Mouse (Mus musculus) hindbrain, postnatal 0 days (tissue): ENCODE measurements around the gene Wnt1. TPM values are rescaled to one million over a fixed set of nuclear protein-coding genes. Genes with fewer than 3 reads are reported as not detected.

ENCODE experiments used
- ATAC-seq: fragments of 200-750 bp; cut with Nextera tagmentation; 2 replicates; pipeline ENCODE4 v1.8.0; 2017; ENCODE audit warnings: mild to moderate bottlenecking, moderate TSS enrichment, moderate library complexity
- DNase-seq: peaks from one replicate; pipeline ENCODE4 v3.0.0-alpha.2; 2015; ENCODE audit warnings: low spot score
- H3K27ac ChIP-seq: fragments of 300-500 bp; sonication (generic); 2 replicates; pipeline ENCODE4 v1.5.1; 2014; ENCODE audit warnings: mild to moderate bottlenecking
- H3K27me3 ChIP-seq: fragments of 300-500 bp; sonication (generic); 2 replicates; pipeline ENCODE4 v1.6.1; 2014; ENCODE audit warnings: low read length, mixed read lengths; ENCODE audit not compliant: insufficient read depth
- H3K36me3 ChIP-seq: fragments of 300-500 bp; sonication (generic); 2 replicates; pipeline ENCODE4 v1.6.1; 2014; ENCODE audit warnings: low read length, mixed read lengths; ENCODE audit not compliant: insufficient read depth
- H3K4me1 ChIP-seq: fragments of 300-500 bp; sonication (generic); 2 replicates; pipeline ENCODE4 v1.6.1; 2014; ENCODE audit warnings: antibody characterized with exemption, low read length, mixed read lengths; ENCODE audit not compliant: insufficient read depth
- H3K4me2 ChIP-seq: fragments of 300-500 bp; sonication (generic); 2 replicates; pipeline ENCODE4 v1.6.1; 2014; ENCODE audit warnings: low read depth, mild to moderate bottlenecking, low read length, moderate library complexity, mixed read lengths
- H3K4me3 ChIP-seq: fragments of 300-500 bp; sonication (generic); 2 replicates; pipeline ENCODE4 v1.5.1; 2014; ENCODE audit warnings: low read length
- H3K9ac ChIP-seq: fragments of 300-500 bp; sonication (generic); replicated peaks from 2 replicates; pipeline ENCODE4 v1.6.1; 2014; ENCODE audit warnings: mild to moderate bottlenecking, low read length, moderate library complexity, mixed read lengths
- H3K9me3 ChIP-seq: fragments of 300-500 bp; sonication (generic); 2 replicates; pipeline ENCODE4 v1.6.1; 2016; ENCODE audit warnings: low read length, mixed read lengths
- CTCF ChIP-seq: IDR thresholded peaks from 2 replicates; pipeline ENCODE4 v1.5.1; 2016; ENCODE audit warnings: antibody characterized with exemption, control low read depth, low read depth
- WGBS: fragments of 180-500 bp; shearing (Covaris S2); extraction: QIAGEN DNeasy Blood & Tissue Kit; methylation state at CpG from one replicate; pipeline ENCODE4 v1.1.7; 2014; 5-methylcytosine and 5-hydroxymethylcytosine counted together
- polyA plus RNA-seq: library from polyadenylated mRNA; unstranded; fragments of >200 nt; fragmentation: Nextera tagmentation; extraction: Ambion mirVana; gene quantifications from 2 replicates; pipeline ENCODE4 v1.2.1, GENCODE M21; 2015
- total RNA-seq: library from RNA; depleted of rRNA; stranded (reverse); fragments of >200 nt; gene quantifications from 2 replicates; pipeline ENCODE4 v1.2.3, GENCODE M21; 2014

The Wnt1 gene
- total and polyA plus RNA-seq, 2 experiments from 2014 or later: 0.05 to 0.59 TPM

DNA sequence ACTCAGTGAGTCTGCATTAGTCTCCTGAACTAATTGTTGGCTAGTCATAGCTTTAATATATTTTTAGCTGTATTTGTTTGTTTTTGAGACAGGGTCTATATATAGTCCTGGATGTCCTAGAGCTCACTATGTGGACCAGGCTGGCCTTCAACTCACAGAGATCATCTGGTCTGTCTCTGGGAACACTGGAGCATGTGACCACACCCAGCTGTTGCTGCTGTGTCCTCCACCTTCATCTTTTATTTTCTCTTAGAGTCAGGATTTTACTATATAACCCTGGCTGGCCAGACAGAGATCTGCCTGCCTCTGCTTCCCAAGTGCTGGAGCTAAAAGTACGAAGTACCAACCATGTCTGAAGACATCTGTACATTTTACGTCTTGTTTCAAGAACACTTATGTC is 40.6 kb upstream of the Wnt1 start:
- DNase-seq (no peak), ATAC-seq (no peak)
- Histone ChIP-seq H3K9me3 (no peaks in the 10 kb centered on the region), H3K4me3 (no peak overlapping the region), H3K27me3 (no peaks in the 10 kb centered on the region), H3K36me3 (peaks cover 4% of the 10 kb centered on the region; the same call in 1 of the 2 replicates), H3K27ac (no peak overlapping the region), H3K4me1 (no peaks in the 10 kb centered on the region), H3K9ac (no peak overlapping the region), H3K4me2 (no peak overlapping the region)
- 97% methylated on average over 2 of the region's 2 CpGs for WGBS
- no peak for TF ChIP-seq CTCF

DNA sequence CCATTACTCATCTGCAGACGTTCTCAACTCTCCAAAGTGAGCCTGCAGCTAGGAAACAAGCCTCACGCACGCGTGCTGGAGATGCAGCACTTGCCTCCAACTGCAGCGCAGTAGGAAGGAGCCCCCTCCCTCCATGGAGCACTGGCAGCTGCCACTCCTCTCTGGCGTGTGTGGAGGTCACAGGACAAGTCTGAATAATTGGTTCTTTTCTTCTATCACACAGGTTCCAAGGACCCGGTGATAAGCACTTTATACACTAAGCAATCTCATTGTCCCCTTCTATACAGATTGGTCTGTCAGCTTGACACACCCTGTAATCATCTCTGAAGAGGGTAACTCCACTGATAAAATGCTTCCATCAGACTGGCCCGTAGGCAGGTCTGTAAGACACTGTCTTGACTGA is 36.6 kb upstream of the Wnt1 start:
- H3K4me3 ChIP-seq: no peak overlapping the region
- no peaks in the 10 kb centered on the region for H3K27me3 ChIP-seq
- ATAC-seq: no peak
- 53% methylated on average over 8 of the region's 8 CpGs for WGBS
- no peak for TF ChIP-seq CTCF
- peaks cover 4% of the 10 kb centered on the region; the same call in 1 of the 2 replicates for H3K36me3 ChIP-seq
- no peak for DNase-seq
- no peak overlapping the region for H3K27ac ChIP-seq
- H3K4me1 ChIP-seq: no peaks in the 10 kb centered on the region
- no peak overlapping the region for H3K9ac ChIP-seq
- H3K4me2 ChIP-seq: no peak overlapping the region
- no peaks in the 10 kb centered on the region for H3K9me3 ChIP-seq

DNA sequence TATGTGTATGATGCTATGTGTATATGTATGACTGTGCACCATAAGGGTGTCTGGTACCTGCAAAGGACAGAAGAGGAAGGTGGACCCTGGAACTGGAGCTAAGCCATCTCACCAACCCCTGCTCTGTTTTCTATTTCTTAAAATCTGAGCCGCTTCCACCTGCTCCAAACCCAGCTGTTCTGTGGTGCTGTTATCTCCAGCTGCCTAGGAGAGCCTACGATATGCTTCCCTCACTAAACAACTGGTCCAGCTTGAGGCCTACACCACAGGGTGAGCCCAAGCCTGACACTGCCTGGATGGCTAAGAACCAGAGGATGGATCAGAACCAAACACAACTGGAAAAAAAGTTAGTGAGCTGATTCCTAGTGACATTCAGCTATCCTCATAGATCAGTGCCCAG is 35.5 kb upstream of the Wnt1 start:
- no peak for ATAC-seq
- no peak for DNase-seq
- H3K4me2 ChIP-seq: no peak overlapping the region
- TF ChIP-seq CTCF: no peak
- H3K36me3 ChIP-seq: peaks cover 4% of the 10 kb centered on the region; the same call in 1 of the 2 replicates
- H3K4me3 ChIP-seq: no peak overlapping the region
- no peaks in the 10 kb centered on the region for H3K9me3 ChIP-seq
- no peaks in the 10 kb centered on the region for H3K27me3 ChIP-seq
- WGBS: 82% methylated on average over 2 of the region's 2 CpGs
- H3K4me1 ChIP-seq: no peaks in the 10 kb centered on the region
- no peak overlapping the region for H3K9ac ChIP-seq
- H3K27ac ChIP-seq: no peak overlapping the region

DNA sequence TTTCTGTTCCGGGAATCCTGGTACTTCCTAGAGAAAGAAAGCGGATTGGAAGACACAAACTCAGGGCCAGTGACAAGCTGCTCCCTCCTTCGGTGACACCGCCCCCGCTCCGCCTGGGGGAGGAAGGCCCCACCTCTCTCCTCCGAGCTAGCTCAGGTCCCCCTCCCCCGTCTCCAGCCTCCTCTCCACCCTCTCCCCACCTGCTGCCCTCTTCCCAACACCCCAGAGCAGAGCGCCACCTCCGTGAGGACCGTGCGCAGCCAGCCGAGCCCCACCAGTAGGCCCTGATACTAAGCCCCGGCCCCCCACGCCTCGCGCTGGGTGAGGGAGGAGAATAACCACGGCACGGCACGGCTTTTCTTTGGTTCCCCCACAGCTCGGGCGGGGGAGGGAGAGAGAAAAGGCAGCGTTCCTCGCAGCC is 27.4 kb upstream of the Wnt1 start:
- under 1% methylated on average over 18 of the region's 24 CpGs for WGBS
- Histone ChIP-seq H3K27me3 (no peaks in the 10 kb centered on the region), H3K9ac (peak overlapping the region; percentile 96), H3K36me3 (0 out of 2 replicates have a peak, but pooled peaks cover 11% of the 10 kb centered on the region), H3K4me1 (peaks cover 9% of the 10 kb centered on the region), H3K4me2 (peak overlapping the region; percentile 66), H3K27ac (peak overlapping the region; percentile 93), H3K9me3 (no peaks in the 10 kb centered on the region), H3K4me3 (peak overlapping the region; percentile 92)
- peak; percentile 89 for DNase-seq
- peak; percentile 73 for ATAC-seq
- TF ChIP-seq CTCF: peak; percentile 47

DNA sequence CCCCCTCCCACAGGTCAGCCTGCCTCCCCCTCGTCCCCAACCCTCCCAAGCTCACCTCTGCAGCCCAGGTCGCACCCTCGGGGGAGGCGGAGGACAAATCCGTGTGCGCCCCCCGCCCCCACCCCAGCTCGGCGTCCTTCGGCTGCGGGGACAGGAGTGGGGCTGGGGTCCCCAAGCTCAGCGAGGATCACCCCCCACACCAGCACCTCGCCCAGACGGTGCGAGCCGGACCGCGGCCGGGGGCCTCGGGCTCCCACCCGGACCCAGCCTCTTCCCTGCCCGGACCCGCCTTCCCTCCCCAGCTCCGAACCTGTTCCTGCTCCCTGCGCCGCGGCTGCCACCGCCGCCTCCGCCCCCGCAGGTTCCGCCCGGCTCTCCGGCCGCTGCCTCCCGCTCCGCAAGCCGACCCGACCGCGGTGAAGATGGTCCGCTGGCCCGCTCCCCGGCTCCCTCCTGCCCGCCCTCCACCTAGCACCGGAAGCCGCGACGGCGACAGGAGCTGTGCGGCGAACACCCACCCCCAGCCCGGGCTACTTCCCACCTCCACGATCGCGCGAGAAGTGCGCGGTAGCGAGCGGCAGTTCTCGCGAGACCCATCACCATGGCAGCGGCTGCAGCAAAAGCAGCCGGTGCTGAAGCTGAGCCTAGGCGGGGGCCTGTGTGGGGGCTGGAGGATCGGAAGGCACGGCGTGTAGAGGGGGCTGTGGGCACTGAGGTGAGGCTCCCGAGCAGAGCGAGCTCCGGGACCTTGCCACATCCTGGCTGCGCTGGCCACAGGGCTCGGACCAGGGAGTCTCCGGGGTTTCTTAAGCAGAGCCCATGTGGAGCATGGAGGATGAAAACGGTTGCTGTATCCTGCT is 26.8 kb upstream of the Wnt1 start, which contains the start of gene Arf3:
Gene Arf3 (minus strand): TSS at position 545 of the 860 bp plus-strand sequence.
- peak within 1 kb of the TSS; percentile 93 for H3K27ac ChIP-seq
- peak within 1 kb of the TSS; percentile 92 for H3K4me3 ChIP-seq
- H3K36me3 ChIP-seq: 0 out of 2 replicates have a peak, but pooled peaks cover 11% of the 10 kb centered on the region
- H3K9me3 ChIP-seq: no peaks in the 10 kb centered on the region
- 0 out of 2 replicates have a peak, but pooled peaks have one; percentile 4 for TF ChIP-seq CTCF
- peak within 1 kb of the TSS; percentile 96 for H3K9ac ChIP-seq
- ATAC-seq (peak; percentile 97), DNase-seq (peak; percentile 98)
- 1% methylated on average over 72 of the region's 76 CpGs for WGBS
- no peaks in the 10 kb centered on the region for H3K27me3 ChIP-seq
- H3K4me1 ChIP-seq: peaks cover 9% of the 10 kb centered on the region
- H3K4me2 ChIP-seq: peak within 1 kb of the TSS; percentile 66

DNA sequence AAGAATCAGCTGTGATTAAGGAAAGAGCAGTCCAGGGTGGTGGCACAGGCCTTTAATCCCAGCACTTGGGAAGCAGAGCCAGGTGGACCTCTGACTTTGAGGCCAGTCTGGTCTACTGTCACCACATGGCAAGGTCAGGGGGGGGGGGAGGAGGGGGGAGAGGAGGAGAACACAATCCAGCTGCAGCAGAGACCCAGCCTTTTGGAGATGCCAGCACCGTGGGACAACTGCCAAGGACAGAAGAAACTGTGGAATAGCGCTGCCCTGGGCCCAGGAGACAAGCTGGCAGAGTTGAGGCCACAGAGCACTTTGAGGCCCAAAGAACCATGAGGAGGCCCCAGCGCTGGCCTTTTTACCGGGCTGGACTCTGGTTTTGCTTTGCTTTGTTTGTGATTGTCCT is 23.7 kb upstream of the Wnt1 start:
- Histone ChIP-seq H3K27me3 (0 out of 2 replicates have a peak, but pooled peaks cover 7% of the 10 kb centered on the region), H3K4me1 (peaks cover 8% of the 10 kb centered on the region), H3K27ac (no peak overlapping the region), H3K9me3 (no peaks in the 10 kb centered on the region), H3K4me3 (no peak overlapping the region), H3K9ac (no peak overlapping the region), H3K4me2 (no peak overlapping the region), H3K36me3 (0 out of 2 replicates have a peak, but pooled peaks cover 2% of the 10 kb centered on the region)
- WGBS: 45% methylated on average over 4 of the region's 4 CpGs
- no peak for TF ChIP-seq CTCF
- ATAC-seq (no peak), DNase-seq (no peak)
